Mouse (Mus musculus): ENCODE data around the gene Ryr1.

Gene Ryr1

GRCm38 (mm10) chr7:29037261-29037660, 87.7 kb downstream of the Ryr1 start:
- DNase-seq (ENCODE audit: low spot score), result peak; percentile 25

GRCm38 (mm10) chr7:29032685-29033084, 92.3 kb downstream of the Ryr1 start:
- DNase-seq (ENCODE audit: low spot score), result no peak

- no peak for DNase-seq (ENCODE audit: low spot score)
Observed at GRCm38 (mm10) chr7:29031641-29032040, 93.3 kb downstream of the Ryr1 start.

GRCm38 (mm10) chr7:29029690-29030656, 95.0 kb downstream of the Ryr1 start:
- DNase-seq (ENCODE audit: low spot score), result no peak

DNA sequence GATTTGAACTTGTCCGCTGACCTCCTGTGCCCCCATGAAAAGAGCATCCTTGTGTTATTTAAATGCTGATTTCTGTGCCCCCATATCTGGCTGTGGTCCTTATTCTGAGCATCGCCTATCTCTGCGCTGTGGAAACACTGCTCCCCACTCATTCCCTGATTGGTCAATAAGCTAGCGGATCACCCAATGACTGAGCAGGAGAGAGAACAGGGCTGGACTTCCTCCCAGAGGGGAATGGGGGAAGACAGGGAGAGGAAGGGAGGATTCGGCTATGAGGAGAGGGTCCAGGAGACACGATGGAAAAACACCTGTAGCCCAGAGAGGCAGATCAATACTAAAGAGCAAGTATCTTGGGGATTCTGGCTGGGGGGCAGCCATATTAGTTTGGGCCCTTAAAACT, 96.2 kb downstream of the Ryr1 start:
- DNase-seq (ENCODE audit: low spot score), result no peak

- no peak for DNase-seq (ENCODE audit: low spot score)
Observed at GRCm38 (mm10) chr7:29026811-29027210, 98.2 kb downstream of the Ryr1 start.

DNA sequence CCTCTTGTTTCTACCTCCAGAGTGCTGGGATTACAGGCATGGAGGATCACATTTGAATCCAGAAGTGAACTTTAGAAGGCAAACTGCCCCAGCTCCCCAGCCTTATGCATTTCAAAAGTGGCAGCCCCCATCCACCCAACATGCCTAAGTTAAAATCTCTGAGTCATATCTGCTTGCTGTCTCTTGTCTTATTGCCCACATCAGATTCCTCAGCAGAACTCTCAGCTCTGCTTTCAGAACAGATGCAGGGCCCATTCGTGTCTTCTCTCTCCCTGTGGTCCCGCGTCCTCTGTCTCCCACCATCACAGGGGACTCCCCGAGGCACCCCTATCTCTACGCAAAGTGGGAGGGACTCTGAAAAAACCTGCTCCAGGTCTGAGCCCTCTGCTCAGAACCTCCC, 98.8 kb downstream of the Ryr1 start:
- no peak for DNase-seq (ENCODE audit: low spot score)

GRCm38 (mm10) chr7:29025566-29025965, 99.4 kb downstream of the Ryr1 start:
- DNase-seq (ENCODE audit: low spot score), result no peak

- DNase-seq (ENCODE audit: low spot score), result no peak
Observed at GRCm38 (mm10) chr7:29023514-29023913, 101.5 kb downstream of the Ryr1 start.

- DNase-seq (ENCODE audit: low spot score), result no peak
Observed at GRCm38 (mm10) chr7:29022479-29022878, 102.5 kb downstream of the Ryr1 start.

- peak; percentile 10 for DNase-seq (ENCODE audit: low spot score)
Observed at GRCm38 (mm10) chr7:29019447-29020220, 105.3 kb downstream of the Ryr1 start.

DNA sequence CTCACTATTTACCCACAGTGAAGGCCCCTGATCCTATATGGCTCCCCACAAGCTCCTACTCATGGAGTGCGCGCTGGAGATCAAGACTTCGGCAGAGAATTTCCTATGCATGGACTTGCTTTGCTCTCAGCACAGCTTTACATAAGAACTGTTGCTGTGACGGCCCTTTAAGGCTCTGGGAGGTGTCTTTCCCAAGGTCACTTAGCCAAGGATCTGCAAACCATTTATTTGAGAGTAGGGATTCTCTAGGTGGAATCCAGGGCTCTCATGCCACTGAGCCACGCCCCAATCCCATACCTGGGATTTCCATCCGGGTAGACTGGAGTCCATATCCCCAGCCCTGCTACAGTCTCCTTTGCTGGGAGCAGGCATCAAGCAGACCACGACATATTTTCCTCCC, 107.8 kb downstream of the Ryr1 start:
- DNase-seq (ENCODE audit: low spot score), result no peak

DNA sequence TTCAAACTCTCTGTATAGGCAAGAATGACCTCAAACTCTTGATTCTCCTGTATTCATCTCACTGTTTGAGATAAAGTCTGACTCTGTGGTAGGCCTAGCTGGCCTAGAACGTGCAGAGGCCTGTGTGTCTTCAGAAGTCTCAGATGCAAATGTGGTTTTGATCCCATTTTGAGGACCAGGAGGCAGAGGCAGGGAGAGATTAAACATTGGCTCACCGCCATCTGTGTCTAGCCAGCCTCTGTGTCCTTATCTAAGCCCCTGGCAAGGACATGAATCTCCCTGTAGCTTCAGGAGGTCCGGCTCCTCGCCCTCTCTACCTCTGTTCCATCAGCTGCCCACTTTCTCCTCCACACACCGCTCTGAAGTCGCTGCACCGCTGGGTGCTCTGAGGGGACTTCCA, 108.5 kb downstream of the Ryr1 start:
- no peak for DNase-seq (ENCODE audit: low spot score)

- no peak for DNase-seq (ENCODE audit: low spot score)
Observed at GRCm38 (mm10) chr7:29014984-29015383, 110.0 kb downstream of the Ryr1 start.

- no peak for DNase-seq (ENCODE audit: low spot score)
Observed at GRCm38 (mm10) chr7:29008714-29009113, 116.3 kb downstream of the Ryr1 start.

GRCm38 (mm10) chr7:29008171-29008570, 116.8 kb downstream of the Ryr1 start:
- no peak for DNase-seq (ENCODE audit: low spot score)

GRCm38 (mm10) chr7:29007224-29008101, 117.5 kb downstream of the Ryr1 start:
- no peak for DNase-seq (ENCODE audit: low spot score)

GRCm38 (mm10) chr7:29000651-29001605, 124.1 kb downstream of the Ryr1 start:
- peak; percentile 90 for DNase-seq (ENCODE audit: low spot score)

DNA sequence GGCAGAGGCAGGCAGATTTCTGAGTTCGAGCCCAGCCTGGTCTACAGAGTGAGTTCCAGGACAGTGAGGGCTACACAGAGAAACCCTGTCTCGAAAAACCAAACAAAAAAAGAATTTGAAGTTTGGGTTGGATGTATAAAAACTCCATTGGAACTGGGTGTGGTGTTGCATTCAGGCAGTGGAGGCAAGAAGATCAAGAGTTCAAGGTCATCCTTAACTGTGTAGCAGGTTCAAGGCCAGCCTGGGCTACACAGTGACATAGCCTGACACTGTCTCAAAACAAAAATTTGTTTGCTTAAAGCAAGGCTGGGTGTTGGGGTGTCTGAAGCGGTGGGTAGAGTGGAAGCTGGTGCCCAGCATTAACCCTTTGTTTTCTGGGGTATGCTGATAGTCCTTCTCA, 131.6 kb downstream of the Ryr1 start:
- no peak for DNase-seq (ENCODE audit: low spot score)

DNA sequence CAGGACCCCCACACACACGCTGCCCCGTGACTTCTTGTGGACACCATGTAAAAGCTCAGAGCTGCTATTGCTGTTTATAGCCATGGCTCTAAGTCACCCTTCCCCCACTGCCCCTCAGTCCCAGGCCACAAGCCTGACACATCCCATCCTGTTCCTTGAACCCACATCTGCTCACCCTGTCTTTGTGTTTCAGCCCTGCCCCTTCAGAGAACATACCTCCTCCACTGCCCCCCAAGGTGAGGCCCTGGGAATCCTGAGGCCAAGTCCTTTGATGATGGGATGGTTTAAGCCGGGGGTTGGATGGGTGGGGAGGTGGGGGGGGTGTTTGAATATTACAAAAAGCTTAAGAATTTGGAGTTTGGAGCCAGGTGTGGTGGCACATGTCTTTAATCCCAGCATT, 132.0 kb downstream of the Ryr1 start:
- no peak for DNase-seq (ENCODE audit: low spot score)

- DNase-seq (ENCODE audit: low spot score), result no peak
Observed at GRCm38 (mm10) chr7:28991616-28992015, 133.4 kb downstream of the Ryr1 start.

Measured in embryo, embryonic 10.5 days (tissue).